Mouse (Mus musculus) C2C12 (cell line): ENCODE measurements at regions not wholly inside any gene's neighbourhood (a gene's known extent, or its start where the extent isn't known, plus 50 kb on each side); places are given as distances from the start of the nearest gene placed in this dataset.

Experiments
- H3K27me3 ChIP-seq: one replicate; pipeline ENCODE4 v1.6.1; 2011; ENCODE audit not compliant: control insufficient read depth, insufficient read depth, insufficient read length
- H3K36me3 ChIP-seq: one replicate; pipeline ENCODE4 v1.6.1; 2011; ENCODE audit not compliant: control insufficient read depth, insufficient read depth
- H3K4me3 ChIP-seq: one replicate; pipeline ENCODE4 v1.5.1; 2011; ENCODE audit warnings: mild to moderate bottlenecking, control low read depth; ENCODE audit not compliant: poor library complexity, insufficient read depth, severe bottlenecking
- H3K79me2 ChIP-seq: one replicate; pipeline ENCODE4 v1.6.1; 2011; ENCODE audit not compliant: control insufficient read depth, insufficient read depth
- H3K79me3 ChIP-seq: one replicate; pipeline ENCODE4 v1.6.1; 2011; ENCODE audit warnings: low read depth, control low read depth
- H3ac ChIP-seq: one replicate; pipeline ENCODE3; 2011; ENCODE audit warnings: low read depth; ENCODE audit not compliant: control insufficient read depth, insufficient read length
- CEBPB ChIP-seq: IDR thresholded peaks from one replicate; pipeline ENCODE4 v1.6.1; 2011; ENCODE audit warnings: low read depth, mild to moderate bottlenecking, control low read depth, moderate library complexity
- CTCF ChIP-seq: IDR thresholded peaks from one replicate; pipeline ENCODE4 v1.5.1; 2011; ENCODE audit not compliant: control insufficient read depth, insufficient read depth, insufficient read length
- FOSL1 ChIP-seq: IDR thresholded peaks from one replicate; pipeline ENCODE4 v1.8.0; 2011; ENCODE audit warnings: mild to moderate bottlenecking, low read length; ENCODE audit not compliant: poor library complexity, insufficient read depth, severe bottlenecking
- MAX ChIP-seq: IDR thresholded peaks from one replicate; pipeline ENCODE4 v1.6.1; 2011; ENCODE audit warnings: mild to moderate bottlenecking, control low read depth
- MYOD1 ChIP-seq: IDR thresholded peaks from one replicate; pipeline ENCODE4 v1.6.1; 2011; ENCODE audit warnings: low read depth; ENCODE audit not compliant: control insufficient read depth, insufficient read length
- MYOG ChIP-seq: IDR thresholded peaks from one replicate; pipeline ENCODE4 v1.6.1; 2011; ENCODE audit not compliant: control insufficient read depth, insufficient read length; ENCODE audit errors: extremely low read depth
- USF1 ChIP-seq: IDR thresholded peaks from one replicate; pipeline ENCODE4 v1.6.1; 2011; ENCODE audit warnings: low read depth, mild to moderate bottlenecking, control low read depth, moderate library complexity

DNA sequence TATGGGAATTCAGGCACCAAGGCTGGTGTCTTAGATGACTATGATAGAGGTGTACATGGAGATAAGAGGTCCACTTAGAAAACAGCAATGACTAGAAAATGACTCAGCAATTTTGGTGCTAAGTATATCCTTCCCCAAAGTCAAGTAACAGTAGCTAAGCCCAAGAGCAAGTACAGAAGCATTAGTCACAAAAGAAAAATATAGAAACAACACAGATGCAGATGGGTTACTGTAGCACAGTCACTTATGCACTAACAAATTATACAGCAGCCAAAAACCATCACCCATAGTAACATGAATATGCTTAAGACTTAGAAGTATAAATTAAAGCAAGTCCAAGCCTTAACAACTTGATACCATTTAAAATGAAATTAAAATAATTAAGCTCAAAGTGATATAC is 378.5 kb upstream of the Meis2 start:
- no peaks in the 10 kb centered on the region for H3K79me2 ChIP-seq
- TF ChIP-seq FOSL1 (no peak), MYOG (no peak), CEBPB (no peak), MYOD1 (no peak), MAX (no peak), USF1 (no peak), CTCF (no peak)
- no peaks in the 10 kb centered on the region for H3K36me3 ChIP-seq
- H3K4me3 ChIP-seq: no peak overlapping the region
- no peak overlapping the region for H3ac ChIP-seq
- H3K27me3 ChIP-seq: no peaks in the 10 kb centered on the region
- no peaks in the 10 kb centered on the region for H3K79me3 ChIP-seq

DNA sequence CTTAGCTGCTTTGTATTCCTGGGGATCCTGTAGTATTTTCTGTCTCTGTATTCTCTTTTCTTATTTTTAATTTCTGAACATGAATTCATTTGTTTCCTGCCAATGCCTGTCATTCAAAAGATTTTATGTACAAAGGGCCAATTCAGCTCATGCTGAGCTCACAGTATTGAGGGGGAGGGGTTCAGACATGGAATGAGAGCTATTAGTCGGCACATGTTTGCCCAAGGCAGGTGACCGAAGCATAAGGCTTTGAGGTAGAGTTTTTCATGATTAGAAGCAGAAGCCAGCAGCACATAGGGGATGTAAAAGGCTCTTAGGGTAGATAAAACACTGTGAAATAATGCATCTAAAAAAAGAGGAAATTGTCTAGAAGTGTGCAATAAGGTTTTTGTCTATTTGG is 374.6 kb upstream of the Meis2 start:
- TF ChIP-seq CTCF: no peak
- TF ChIP-seq FOSL1: no peak
- no peak for TF ChIP-seq MAX
- no peak for TF ChIP-seq MYOD1
- no peak for TF ChIP-seq USF1
- TF ChIP-seq MYOG: no peak
- no peak for TF ChIP-seq CEBPB
- H3K27me3 ChIP-seq: no peaks in the 10 kb centered on the region
- no peak overlapping the region for H3K4me3 ChIP-seq
- H3K79me2 ChIP-seq: no peaks in the 10 kb centered on the region
- no peak overlapping the region for H3ac ChIP-seq
- H3K79me3 ChIP-seq: no peaks in the 10 kb centered on the region
- no peaks in the 10 kb centered on the region for H3K36me3 ChIP-seq

DNA sequence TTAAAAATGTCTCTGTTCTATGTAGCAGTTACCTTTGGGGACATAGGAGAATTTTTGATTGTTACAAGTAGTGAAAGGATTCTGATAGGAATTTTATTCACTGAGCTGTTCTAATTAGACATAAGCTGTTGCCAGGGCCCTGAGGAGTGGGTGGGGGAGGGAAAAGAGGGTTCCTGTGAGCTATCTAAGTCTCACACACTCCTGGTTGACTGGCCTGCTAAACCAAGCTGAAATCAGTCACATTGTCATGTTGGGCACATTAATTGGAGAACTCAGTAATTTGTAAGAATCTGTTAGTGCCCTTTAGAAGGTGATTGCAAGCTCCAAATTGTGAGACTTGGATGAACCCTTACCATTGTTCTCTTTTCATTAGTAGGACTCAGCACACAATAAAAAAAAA is 367.8 kb upstream of the Meis2 start:
- Histone ChIP-seq H3K79me2 (no peaks in the 10 kb centered on the region), H3ac (no peak overlapping the region)

DNA sequence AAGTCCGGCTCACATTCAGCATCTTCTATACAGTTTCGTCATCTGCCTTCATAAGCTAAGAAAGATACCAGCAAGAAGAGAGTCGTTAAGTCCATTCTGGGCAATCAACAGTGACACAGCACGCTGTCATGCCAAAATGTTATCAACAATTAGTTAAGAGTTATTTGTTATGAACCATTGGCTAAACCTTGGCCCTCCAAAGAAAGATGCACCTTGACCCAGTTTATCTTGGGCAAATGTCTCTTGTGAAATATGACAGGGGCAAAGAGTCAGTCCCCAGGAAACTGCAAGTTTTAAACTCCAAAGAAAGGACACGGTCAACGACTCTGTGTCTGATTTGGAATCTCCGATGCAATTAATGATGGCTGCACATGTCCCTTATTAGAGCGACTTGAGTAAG is 358.5 kb upstream of the Meis2 start:
- no peaks in the 10 kb centered on the region for H3K79me3 ChIP-seq
- no peak overlapping the region for H3K4me3 ChIP-seq
- H3K36me3 ChIP-seq: no peaks in the 10 kb centered on the region
- TF ChIP-seq FOSL1 (no peak), USF1 (no peak), CTCF (no peak), MAX (no peak), CEBPB (no peak), MYOD1 (no peak)
- no peaks in the 10 kb centered on the region for H3K27me3 ChIP-seq
- no peaks in the 10 kb centered on the region for H3K79me2 ChIP-seq
- no peak overlapping the region for H3ac ChIP-seq

More for the DNA sequence above, 367.8 kb upstream of the Meis2 start:
- TF ChIP-seq CTCF (no peak), FOSL1 (no peak), USF1 (no peak), MYOD1 (no peak), CEBPB (no peak)
- no peaks in the 10 kb centered on the region for H3K36me3 ChIP-seq
- H3K79me3 ChIP-seq: no peaks in the 10 kb centered on the region
- H3K27me3 ChIP-seq: no peaks in the 10 kb centered on the region
- no peak overlapping the region for H3K4me3 ChIP-seq

DNA sequence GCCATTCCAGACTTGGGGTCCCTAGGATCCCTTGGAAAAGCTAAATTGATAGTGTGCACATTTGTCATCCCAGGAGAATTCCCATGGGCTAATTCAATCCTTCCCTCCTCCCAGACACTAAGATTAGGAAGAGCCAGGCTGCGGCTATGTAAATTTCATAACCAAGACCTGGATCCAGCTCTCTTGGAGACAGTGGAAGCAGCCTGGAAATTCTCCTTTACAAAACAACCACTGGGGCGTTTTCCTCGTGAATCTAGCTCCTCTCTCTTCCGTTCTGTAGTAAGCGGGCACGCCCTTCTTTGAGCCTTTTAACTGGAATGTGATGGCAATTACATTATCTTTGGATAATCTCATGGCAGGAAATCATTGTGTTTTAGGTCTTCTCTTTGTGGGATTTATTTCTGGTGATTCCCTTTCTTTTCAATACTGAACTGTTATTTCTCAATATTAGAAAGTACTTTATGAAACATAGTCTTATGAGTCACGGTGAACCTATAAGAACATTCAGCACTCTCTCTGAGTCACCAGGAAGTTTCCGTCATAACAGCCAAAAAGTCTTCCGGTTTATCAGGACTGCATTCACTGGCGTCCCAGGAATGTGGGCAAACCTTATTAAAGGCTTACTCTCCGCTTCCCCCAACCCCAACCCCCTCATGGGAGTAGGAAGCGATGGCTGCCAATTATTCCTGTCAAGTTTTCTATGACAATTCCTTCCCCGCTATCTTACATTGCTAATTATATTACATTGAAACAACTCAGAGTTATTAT is 352.0 kb upstream of the Meis2 start:
- no peak for TF ChIP-seq MYOG
- no peak for TF ChIP-seq MAX
- TF ChIP-seq MYOD1: no peak
- TF ChIP-seq FOSL1: no peak
- no peak for TF ChIP-seq CTCF
- TF ChIP-seq USF1: no peak
- no peak for TF ChIP-seq CEBPB
- Histone ChIP-seq H3K27me3 (no peaks in the 10 kb centered on the region), H3K79me3 (no peaks in the 10 kb centered on the region), H3ac (no peak overlapping the region), H3K4me3 (no peak overlapping the region), H3K36me3 (no peaks in the 10 kb centered on the region), H3K79me2 (no peaks in the 10 kb centered on the region)

DNA sequence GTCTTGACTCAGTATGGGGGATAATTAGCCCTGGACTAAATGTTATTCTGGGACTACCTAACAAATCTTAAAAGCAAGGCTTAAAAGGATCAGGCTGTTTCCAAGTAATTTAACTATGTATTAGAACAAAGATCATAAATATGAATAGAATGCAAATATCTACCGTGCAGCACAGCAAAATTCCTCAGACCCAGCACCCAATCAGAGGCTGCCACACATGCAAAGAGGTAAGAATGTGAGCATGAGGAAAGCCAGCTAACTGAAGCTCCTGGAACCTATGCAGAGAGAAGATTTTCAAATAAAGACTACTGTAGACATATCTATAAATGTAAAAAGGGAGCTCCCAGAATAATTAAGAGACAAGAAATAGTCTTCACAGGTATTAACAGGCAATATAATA is 350.1 kb upstream of the Meis2 start:
- Histone ChIP-seq H3K79me2 (no peaks in the 10 kb centered on the region), H3K36me3 (no peaks in the 10 kb centered on the region), H3ac (no peak overlapping the region), H3K27me3 (no peaks in the 10 kb centered on the region), H3K4me3 (no peak overlapping the region), H3K79me3 (no peaks in the 10 kb centered on the region)
- no peak for TF ChIP-seq MYOG
- no peak for TF ChIP-seq MYOD1
- no peak for TF ChIP-seq CEBPB
- no peak for TF ChIP-seq CTCF
- TF ChIP-seq USF1: no peak
- no peak for TF ChIP-seq FOSL1
- TF ChIP-seq MAX: no peak
